Mouse (Mus musculus) liver, postnatal 0 days (tissue): ENCODE measurements at regions not wholly inside any gene's neighbourhood (a gene's known extent, or its start where the extent isn't known, plus 50 kb on each side); places are given as distances from the start of the nearest gene placed in this dataset.
"Not testable (repeated sequence)": the region's sequence is repeated elsewhere in the genome, so short reads cannot be mapped to it uniquely, and the experiment has no call there.

ENCODE experiments used
- CTCF ChIP-seq: sonication (generic); IDR thresholded peaks from 2 replicates; pipeline ENCODE4 v1.5.1; 2016; ENCODE audit warnings: antibody characterized with exemption, low read depth
- EP300 ChIP-seq: IDR thresholded peaks from 2 replicates; pipeline ENCODE4 v1.6.1; 2016; ENCODE audit warnings: antibody characterized with exemption, low read depth, mild to moderate bottlenecking

GRCm38 (mm10) chr16:76920137-76920536 is 93.4 kb upstream of the Usp25 start:
- not testable (repeated sequence) for TF ChIP-seq EP300, CTCF
